Mouse (Mus musculus): Measurements from ENCODE around the gene Acox1.

Acox1 gene

GRCm38 (mm10) chr11:116212847-116213246 is 14.0 kb upstream of the Acox1 start:
- no peak for DNase-seq (ENCODE audit: low spot score in 2 of 2)

GRCm38 (mm10) chr11:116210696-116211095 is 11.9 kb upstream of the Acox1 start:
- no peak for DNase-seq (ENCODE audit: low spot score in 2 of 2)

- no peak for DNase-seq (ENCODE audit: low spot score in 2 of 2)
Measured at GRCm38 (mm10) chr11:116209257-116209656, 10.4 kb upstream of the Acox1 start.

- DNase-seq (ENCODE audit: low spot score in 2 of 2), result no peak
Measured at GRCm38 (mm10) chr11:116208660-116209059, 9.8 kb upstream of the Acox1 start.

- no peak for DNase-seq (ENCODE audit: low spot score in 2 of 2)
Measured at GRCm38 (mm10) chr11:116206678-116207077, 7.8 kb upstream of the Acox1 start.

- no peak for DNase-seq (ENCODE audit: low spot score in 2 of 2)
Measured at GRCm38 (mm10) chr11:116203150-116203549, 4.3 kb upstream of the Acox1 start.

- DNase-seq (ENCODE audit: low spot score in 2 of 2), result no peak
Measured at GRCm38 (mm10) chr11:116201151-116201550, 2.3 kb upstream of the Acox1 start.

GRCm38 (mm10) chr11:116198132-116198531 is 713 bp downstream of the Acox1 start:
- no peak for DNase-seq (ENCODE audit: low spot score in 2 of 2)

GRCm38 (mm10) chr11:116197584-116197906 is 1.3 kb downstream of the Acox1 start:
- DNase-seq (ENCODE audit: low spot score in 2 of 2), result no peak

- no peak for DNase-seq (ENCODE audit: low spot score in 2 of 2)
Measured at GRCm38 (mm10) chr11:116196866-116197583, 1.8 kb downstream of the Acox1 start.

GRCm38 (mm10) chr11:116196336-116196735 is 2.5 kb downstream of the Acox1 start:
- DNase-seq (ENCODE audit: low spot score in 2 of 2), result no peak

- DNase-seq (ENCODE audit: low spot score in 2 of 2), result no peak
Measured at GRCm38 (mm10) chr11:116195252-116195651, 3.6 kb downstream of the Acox1 start.

GRCm38 (mm10) chr11:116194619-116195018 is 4.2 kb downstream of the Acox1 start:
- no peak for DNase-seq (ENCODE audit: low spot score in 2 of 2)

- no peak for DNase-seq (ENCODE audit: low spot score in 2 of 2)
Measured at GRCm38 (mm10) chr11:116187226-116187930, 11.5 kb downstream of the Acox1 start.

- no peak for DNase-seq (ENCODE audit: low spot score in 2 of 2)
Measured at GRCm38 (mm10) chr11:116186360-116186759, 12.5 kb downstream of the Acox1 start.

GRCm38 (mm10) chr11:116185836-116186235 is 13.0 kb downstream of the Acox1 start:
- no peak for DNase-seq (ENCODE audit: low spot score in 2 of 2)

- no peak for DNase-seq (ENCODE audit: low spot score in 2 of 2)
Measured at GRCm38 (mm10) chr11:116178411-116179121, 20.3 kb downstream of the Acox1 start.

GRCm38 (mm10) chr11:116176010-116176409 is 22.8 kb downstream of the Acox1 start:
- DNase-seq (ENCODE audit: low spot score in 2 of 2), result no peak

- DNase-seq (ENCODE audit: low spot score in 2 of 2), result no peak
Measured at GRCm38 (mm10) chr11:116174775-116175448, 23.9 kb downstream of the Acox1 start.

GRCm38 (mm10) chr11:116171959-116172358 is 26.9 kb downstream of the Acox1 start:
- DNase-seq (ENCODE audit: low spot score in 2 of 2), result no peak

GRCm38 (mm10) chr11:116170003-116170800 is 28.6 kb downstream of the Acox1 start:
- DNase-seq (ENCODE audit: low spot score in 2 of 2), result no peak
